Mouse (Mus musculus) heart, embryonic 14.5 days (tissue): ENCODE data around the gene Oxnad1. TPM values are rescaled to one million over a fixed set of nuclear protein-coding genes. Genes with fewer than 3 reads are reported as not detected.
A peak's percentile ranks its signal among the peaks of the same experiment; 100 is the strongest.
"Not testable (repeated sequence)": the region's sequence is repeated elsewhere in the genome, so short reads cannot be mapped to it uniquely, and the experiment has no call there.

Experiments
- ATAC-seq: fragments of 200-750 bp; cut with Nextera tagmentation; 2 replicates; pipeline ENCODE4 v1.8.0; 2017; ENCODE audit warnings: low read depth, moderate TSS enrichment; ENCODE audit not compliant: insufficient number of reproducible peaks, insufficient read depth, low FRiP score
- H3K27ac ChIP-seq, 2 experiments: fragments of 200-500 bp in 1 of 2; fragments of 300-500 bp in 1 of 2; sonication (generic) in 1 of 2; replicated peaks in 1 of 2; 2 replicates each; pipeline ENCODE4 v1.5.1; 2012 to 2014; ENCODE audit warnings: low read depth in 2 of 2, low read length in 2 of 2, control low read depth in 1 of 2, mild to moderate bottlenecking in 1 of 2, mixed read lengths in 1 of 2; ENCODE audit not compliant: control insufficient read depth in 1 of 2, insufficient read depth in 1 of 2
- H3K27me3 ChIP-seq: fragments of 300-500 bp; sonication (generic); 2 replicates; pipeline ENCODE4 v1.6.1; 2014; ENCODE audit warnings: mild to moderate bottlenecking, low read length, control low read depth; ENCODE audit not compliant: control insufficient read depth, insufficient read depth
- H3K36me3 ChIP-seq: fragments of 300-500 bp; sonication (generic); 2 replicates; pipeline ENCODE4 v1.6.1; 2014; ENCODE audit warnings: mild to moderate bottlenecking, control low read depth, low read length, mixed read lengths; ENCODE audit not compliant: control insufficient read depth, insufficient read depth
- H3K4me1 ChIP-seq, 2 experiments: fragments of 200-500 bp in 1 of 2; fragments of 300-500 bp in 1 of 2; sonication (generic) in 1 of 2; 2 replicates each; pipeline ENCODE4 v1.6.1; 2012 to 2014; ENCODE audit warnings: low read length in 2 of 2, control low read depth in 1 of 2, mixed read lengths in 1 of 2; ENCODE audit not compliant: control insufficient read depth in 2 of 2, insufficient read depth in 2 of 2
- H3K4me2 ChIP-seq: fragments of 300-500 bp; sonication (generic); 2 replicates; pipeline ENCODE4 v1.6.1; 2014; ENCODE audit warnings: mild to moderate bottlenecking, low read length
- H3K4me3 ChIP-seq, 2 experiments: fragments of 200-500 bp in 1 of 2; fragments of 300-500 bp in 1 of 2; sonication (generic) in 1 of 2; 2 replicates each; pipeline ENCODE4 v1.5.1; 2012 to 2014; ENCODE audit warnings: low read length in 2 of 2, mild to moderate bottlenecking in 2 of 2, control low read depth in 1 of 2, low read depth in 1 of 2, moderate library complexity in 1 of 2; ENCODE audit not compliant: control insufficient read depth in 1 of 2, insufficient read depth in 1 of 2
- H3K9ac ChIP-seq: fragments of 300-500 bp; sonication (generic); 2 replicates; pipeline ENCODE4 v1.6.1; 2014; ENCODE audit warnings: mild to moderate bottlenecking, low read length
- H3K9me3 ChIP-seq: fragments of 300-500 bp; sonication (generic); 2 replicates; pipeline ENCODE4 v1.6.1; 2016; ENCODE audit warnings: low read length, control low read depth; ENCODE audit not compliant: control insufficient read depth
- WGBS: fragments of 180-500 bp; shearing (Covaris S2); extraction: QIAGEN DNeasy Blood & Tissue Kit; methylation state at CpG from one replicate; pipeline ENCODE4 v1.1.7; 2014; 5-methylcytosine and 5-hydroxymethylcytosine counted together
- polyA plus RNA-seq: library from polyadenylated mRNA; unstranded; fragments of >200 nt; fragmentation: Nextera tagmentation; extraction: Ambion mirVana; gene quantifications from 2 replicates; pipeline ENCODE4 v1.2.1, GENCODE M21; 2014

Gene Oxnad1
- polyA plus RNA-seq, 1 experiment from 2014 or later = 25.8 TPM

- not testable (repeated sequence) for H3K4me3 ChIP-seq, H3K4me2 ChIP-seq, H3K36me3 ChIP-seq, ATAC-seq, H3K9me3 ChIP-seq, H3K9ac ChIP-seq, H3K4me1 ChIP-seq, H3K27ac ChIP-seq, H3K27me3 ChIP-seq
- WGBS = 77% methylated on average over 5 of the region's 5 CpGs
Measured at GRCm38 (mm10) chr14:32125256-32125655, 40.1 kb downstream of the Oxnad1 start.

DNA sequence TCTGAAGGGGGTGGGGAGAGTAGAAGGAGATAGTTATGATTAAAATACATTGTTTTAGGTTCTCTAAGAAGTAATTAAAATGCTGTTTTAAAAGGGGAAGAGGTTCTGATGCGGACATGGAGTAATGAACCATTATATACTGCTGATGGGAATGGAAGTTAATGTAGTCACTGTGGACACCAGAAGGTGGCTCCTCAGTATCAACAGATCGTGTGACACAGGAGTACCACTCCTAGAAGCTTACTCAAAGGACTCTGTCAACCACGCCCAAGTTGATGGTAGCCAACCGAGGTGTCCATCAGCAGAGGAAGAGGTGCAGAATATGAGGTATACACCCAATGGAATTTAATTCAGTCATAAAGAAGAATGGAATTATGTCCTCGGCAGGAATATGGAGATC, 43.2 kb downstream of the Oxnad1 start:
- Histone ChIP-seq H3K4me1 (peaks cover 2% of the 10 kb centered on the region in 2 experiments; a peak in 1 of 4 replicates), H3K9me3 (no peaks in the 10 kb centered on the region), H3K27ac (no peak overlapping the region), H3K9ac (no peak overlapping the region), H3K4me2 (no peak overlapping the region), H3K4me3 (no peak overlapping the region), H3K27me3 (no peaks in the 10 kb centered on the region), H3K36me3 (no peaks in the 10 kb centered on the region)
- 68% methylated on average over 5 of the region's 5 CpGs for WGBS
- ATAC-seq = no peak

- no peak for ATAC-seq
- no peak overlapping the region for H3K4me2 ChIP-seq
- 20% methylated on average over 4 of the region's 4 CpGs for WGBS
- H3K27me3 ChIP-seq = no peaks in the 10 kb centered on the region
- H3K4me3 ChIP-seq = no peak overlapping the region
- no peaks in the 10 kb centered on the region for H3K36me3 ChIP-seq
- H3K9ac ChIP-seq = no peak overlapping the region
- no peaks in the 10 kb centered on the region for H3K9me3 ChIP-seq
- peaks cover 10 to 18% of the 10 kb centered on the region in 2 experiments for H3K4me1 ChIP-seq
- H3K27ac ChIP-seq = no peak overlapping the region
Measured at GRCm38 (mm10) chr14:32131836-32132235, 46.7 kb downstream of the Oxnad1 start.

GRCm38 (mm10) chr14:32134293-32134692, 49.1 kb downstream of the Oxnad1 start:
- ATAC-seq = no peak
- no peaks in the 10 kb centered on the region for H3K9me3 ChIP-seq
- peak overlapping the region; percentile 37 to 41; a peak in 3 of 4 replicates for H3K27ac ChIP-seq
- H3K27me3 ChIP-seq = no peaks in the 10 kb centered on the region
- no peaks in the 10 kb centered on the region for H3K36me3 ChIP-seq
- peak overlapping the region; percentile 46 for H3K4me2 ChIP-seq
- H3K9ac ChIP-seq = no peak overlapping the region
- 0 out of 4 replicates have a peak overlapping the region, but pooled peaks of 1 of the 2 experiments have one; percentile 6 for H3K4me3 ChIP-seq
- peaks cover 10 to 18% of the 10 kb centered on the region in 2 experiments for H3K4me1 ChIP-seq
- 7% methylated on average over 2 of the region's 2 CpGs for WGBS

- not testable (repeated sequence) for H3K4me2 ChIP-seq, H3K4me3 ChIP-seq, ATAC-seq, H3K27me3 ChIP-seq, H3K9ac ChIP-seq, H3K9me3 ChIP-seq, H3K36me3 ChIP-seq, H3K27ac ChIP-seq
- WGBS = 30% methylated on average over 3 of the region's 3 CpGs
- H3K4me1 ChIP-seq = peaks cover 10 to 18% of the 10 kb centered on the region in 2 experiments
Measured at GRCm38 (mm10) chr14:32136467-32136866, 51.3 kb downstream of the Oxnad1 start.

GRCm38 (mm10) chr14:32140359-32140965, 55.3 kb downstream of the Oxnad1 start:
- H3K9ac ChIP-seq = no peak overlapping the region
- no peak for ATAC-seq
- WGBS = 73% methylated on average over 5 of the region's 5 CpGs
- no peaks in the 10 kb centered on the region for H3K36me3 ChIP-seq
- no peak overlapping the region for H3K4me2 ChIP-seq
- H3K9me3 ChIP-seq = no peaks in the 10 kb centered on the region
- no peak overlapping the region for H3K27ac ChIP-seq
- H3K27me3 ChIP-seq = no peaks in the 10 kb centered on the region
- H3K4me1 ChIP-seq = no peaks in the 10 kb centered on the region
- no peak overlapping the region for H3K4me3 ChIP-seq

GRCm38 (mm10) chr14:32141723-32142122, 56.5 kb downstream of the Oxnad1 start, which contains the start of gene Msmb:
TSS of gene Msmb (plus strand) at chr14:32142023.
- no peak within 1 kb of the TSS for H3K4me2 ChIP-seq
- H3K27me3 ChIP-seq = no peaks in the 10 kb centered on the region
- H3K9ac ChIP-seq = no peak within 1 kb of the TSS
- H3K9me3 ChIP-seq = no peaks in the 10 kb centered on the region
- no peaks in the 10 kb centered on the region for H3K36me3 ChIP-seq
- WGBS = 87% methylated on average over 5 of the region's 5 CpGs
- no peak for ATAC-seq
- H3K27ac ChIP-seq = no peak within 1 kb of the TSS
- H3K4me3 ChIP-seq = no peak within 1 kb of the TSS
- H3K4me1 ChIP-seq = no peaks in the 10 kb centered on the region

- H3K9me3 ChIP-seq = no peaks in the 10 kb centered on the region; the same call in 1 of the 2 replicates
- ATAC-seq = no peak
Measured at GRCm38 (mm10) chr14:32144734-32145133, 59.6 kb downstream of the Oxnad1 start.

More at GRCm38 (mm10) chr14:32144734-32145133, 59.6 kb downstream of the Oxnad1 start:
- no peak overlapping the region for H3K27ac ChIP-seq
- H3K4me2 ChIP-seq = no peak overlapping the region
- H3K4me1 ChIP-seq = no peaks in the 10 kb centered on the region
- H3K27me3 ChIP-seq = no peaks in the 10 kb centered on the region
- H3K36me3 ChIP-seq = no peaks in the 10 kb centered on the region
- H3K4me3 ChIP-seq = no peak overlapping the region
- H3K9ac ChIP-seq = no peak overlapping the region
